Comparison of ENCODE assay signal across 7 mouse cellular contexts in the genomic region with DNA sequence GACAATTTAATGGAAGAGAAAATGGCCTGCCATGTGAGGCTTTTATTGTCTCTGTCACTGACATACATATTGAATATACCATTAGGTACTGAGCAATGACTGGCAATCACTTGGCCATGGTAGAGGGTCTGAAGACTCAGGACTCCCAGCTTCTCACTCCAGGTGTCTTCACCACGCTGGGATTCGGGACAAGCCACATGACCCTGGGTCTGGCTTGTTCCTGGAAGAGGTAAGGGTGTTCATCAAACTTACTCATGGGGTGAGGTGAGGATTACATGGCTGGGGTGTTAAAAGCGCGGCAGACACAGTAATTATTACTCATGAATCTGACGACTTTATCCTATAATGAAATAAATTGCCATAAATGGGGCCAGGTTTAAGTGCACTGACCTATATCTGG. TPM values are rescaled to one million over a fixed set of nuclear protein-coding genes. Genes with fewer than 3 reads are reported as not detected.
DNase-seq lines count a peak whose midpoint lies in the region; ATAC-seq and TF ChIP-seq lines count a peak whose summit lies in the region.

No protein-coding gene starts in this region.

- H3K4me2 ChIP-seq in heart, embryonic 16.5 days (ENCODE audit: low read depth, low read length) = peak overlapping the region; percentile 92
- peak overlapping the region; percentile 55 for H3K4me2 ChIP-seq in liver, embryonic 14.5 days (ENCODE audit: low read depth)

- no peak for TF ChIP-seq EP300 in liver, embryonic 14.5 days (IDR thresholded peaks at IDR 0.05; ENCODE audit: low read depth)

- no peak for TF ChIP-seq CTCF in liver, embryonic 14.5 days (IDR thresholded peaks at IDR 0.05; ENCODE audit: low read depth)
- TF ChIP-seq CTCF in thymus, adult 2 months (IDR thresholded peaks at IDR 0.05; ENCODE audit: borderline replicate concordance, control insufficient read depth, extremely low read depth, insufficient read depth, low read length, poor library complexity) = no peak

- ATAC-seq in heart, embryonic 16.5 days (replicated peaks; ENCODE audit: extremely low read depth, insufficient read depth, low FRiP score) = no peak
- no peak for ATAC-seq in liver, embryonic 14.5 days (ENCODE audit: insufficient read depth)
- ATAC-seq in erythroblast, adult 5-6 weeks (replicated peaks; ENCODE audit: low FRiP score, poor library complexity, severe bottlenecking) = no peak

- DNase-seq in retina, embryonic 14.5 days (ENCODE audit: low spot score) = peak; percentile 33
- no peak for DNase-seq in retina, postnatal 1 day
- no peak for DNase-seq in liver, embryonic 14.5 days (ENCODE audit: low read depth in 3 of 3, low spot score in 3 of 3)
- no peak for DNase-seq in thymus, adult 2 months
- DNase-seq in frontal cortex, postnatal 14 days (ENCODE audit: low spot score in 2 of 2) = no peak

- WGBS in heart, embryonic 16.5 days = 60% methylated on average over 5 of the region's 5 CpGs
- WGBS in liver, embryonic 14.5 days (ENCODE audit: insufficient replicate concordance) = 55% methylated on average over 5 of the region's 5 CpGs
- 96% methylated on average over 5 of the region's 5 CpGs for WGBS in thymus, adult 2 months

- H3K27me3 ChIP-seq in heart, embryonic 16.5 days (ENCODE audit: control insufficient read depth, insufficient read depth, low read length) = no peaks in the 10 kb centered on the region
- peaks cover 17% of the 10 kb centered on the region for H3K27me3 ChIP-seq in liver, embryonic 14.5 days (ENCODE audit: control insufficient read depth, insufficient read depth, low read length)
- H3K27me3 ChIP-seq in thymus, adult 2 months (ENCODE audit: control insufficient read depth, insufficient read depth, low read length) = no peaks in the 10 kb centered on the region; the same call in 1 of the 2 replicates

- peak overlapping the region; percentile 88 for H3K4me3 ChIP-seq in heart, embryonic 16.5 days (ENCODE audit: low read length)
- H3K4me3 ChIP-seq in liver, embryonic 14.5 days (ENCODE audit: insufficient read depth in 1 of 2, low read depth in 2 of 2, low read length in 2 of 2) = no peak overlapping the region
- H3K4me3 ChIP-seq in thymus, adult 2 months (ENCODE audit: control insufficient read depth, insufficient read depth, low read length) = no peak overlapping the region

- H3K36me3 ChIP-seq in heart, embryonic 16.5 days (ENCODE audit: control insufficient read depth, insufficient read depth) = no peaks in the 10 kb centered on the region
- H3K36me3 ChIP-seq in liver, embryonic 14.5 days (replicated peaks; ENCODE audit: control insufficient read depth, insufficient read depth, low read depth) = no peaks in the 10 kb centered on the region
- no peaks in the 10 kb centered on the region for H3K36me3 ChIP-seq in thymus, adult 2 months (ENCODE audit: control insufficient read depth, insufficient read depth, low read length)

- peak overlapping the region; percentile 90 for H3K9ac ChIP-seq in heart, embryonic 16.5 days (ENCODE audit: low read length)
- no peak overlapping the region for H3K9ac ChIP-seq in liver, embryonic 14.5 days (replicated peaks)

- H3K27ac ChIP-seq in heart, embryonic 16.5 days (ENCODE audit: low read length) = no peak overlapping the region
- H3K27ac ChIP-seq in liver, embryonic 14.5 days = no peak overlapping the region
- no peak overlapping the region for H3K27ac ChIP-seq in thymus, adult 2 months (ENCODE audit: control insufficient read depth, insufficient read depth, low read length)

- TF ChIP-seq POLR2A in thymus, adult 2 months (IDR thresholded peaks at IDR 0.05; ENCODE audit: control insufficient read depth, extremely low read depth, insufficient read depth, low read length, poor library complexity) = no peak

- peaks cover 10% of the 10 kb centered on the region for H3K4me1 ChIP-seq in heart, embryonic 16.5 days (ENCODE audit: control insufficient read depth, insufficient read depth, low read length)
- peaks cover 0 to 6% of the 10 kb centered on the region in 2 experiments; a peak in 2 of 4 replicates for H3K4me1 ChIP-seq in liver, embryonic 14.5 days (replicated peaks; ENCODE audit: control insufficient read depth in 2 of 2, insufficient read depth in 2 of 2, low read length in 1 of 2)
- H3K4me1 ChIP-seq in thymus, adult 2 months (replicated peaks; ENCODE audit: control insufficient read depth, insufficient read depth, low read length) = no peaks in the 10 kb centered on the region; the same call in 1 of the 2 replicates

- H3K9me3 ChIP-seq in heart, embryonic 16.5 days (replicated peaks; ENCODE audit: control insufficient read depth, low read length) = no peaks in the 10 kb centered on the region
- H3K9me3 ChIP-seq in liver, embryonic 14.5 days (ENCODE audit: control insufficient read depth, low read length) = no peaks in the 10 kb centered on the region

RNA-seq across cellular contexts. Expression of a gene that starts 0.4 kb away (rescaled TPM):
- polyA plus RNA-seq in heart, embryonic 16.5 days (2015; fragmentation: Nextera tagmentation; extraction: Ambion mirVana) = 26.6 and 35.2 TPM in 2 replicates
- 3.1 and 3.8 TPM in 2 replicates for polyA plus RNA-seq in liver, embryonic 14.5 days (2012; rRNA removed)
- 9.1 and 9.8 TPM in 2 replicates for polyA plus RNA-seq in liver, embryonic 14.5 days (2014; fragmentation: Nextera tagmentation; extraction: Ambion mirVana)
- 2.2 and 3.3 TPM in 2 replicates for polyA plus RNA-seq in thymus, adult 2 months (2012; rRNA removed)
- total RNA-seq in erythroblast, adult 5-6 weeks (2015; ENCODE audit: low replicate concordance) = 0.63 TPM in 1 of 2 replicates, not detected in the other
- total RNA-seq in erythroblast, adult 5-6 weeks (2017; ENCODE audit: low replicate concordance) = 1.1 and 3.5 TPM in 2 replicates
